Mouse (Mus musculus) C2C12 (cell line): ENCODE results near the gene Tff3.

Source experiments
- CTCF ChIP-seq: IDR thresholded peaks from one replicate; pipeline ENCODE4 v1.5.1; 2011; ENCODE audit not compliant: control insufficient read depth, insufficient read depth, insufficient read length
- MYOD1 ChIP-seq: IDR thresholded peaks from one replicate; pipeline ENCODE4 v1.6.1; 2011; ENCODE audit warnings: low read depth; ENCODE audit not compliant: control insufficient read depth, insufficient read length

- TF ChIP-seq CTCF (no peak), MYOD1 (no peak)
These were observed 16.1 kb downstream of the Tff3 start for GRCm38 (mm10) chr17:31113191-31113856.
